Mouse (Mus musculus) liver, embryonic 14.5 days (tissue): Measurements from ENCODE around the gene Slc35e1.

ENCODE experiments used
- CTCF ChIP-seq: IDR thresholded peaks from 2 replicates; pipeline ENCODE4 v1.5.1; 2016; ENCODE audit warnings: antibody characterized with exemption, low read depth, control low read depth
- EP300 ChIP-seq: IDR thresholded peaks from 2 replicates; pipeline ENCODE4 v1.6.1; 2016; ENCODE audit warnings: antibody characterized with exemption, low read depth

DNA sequence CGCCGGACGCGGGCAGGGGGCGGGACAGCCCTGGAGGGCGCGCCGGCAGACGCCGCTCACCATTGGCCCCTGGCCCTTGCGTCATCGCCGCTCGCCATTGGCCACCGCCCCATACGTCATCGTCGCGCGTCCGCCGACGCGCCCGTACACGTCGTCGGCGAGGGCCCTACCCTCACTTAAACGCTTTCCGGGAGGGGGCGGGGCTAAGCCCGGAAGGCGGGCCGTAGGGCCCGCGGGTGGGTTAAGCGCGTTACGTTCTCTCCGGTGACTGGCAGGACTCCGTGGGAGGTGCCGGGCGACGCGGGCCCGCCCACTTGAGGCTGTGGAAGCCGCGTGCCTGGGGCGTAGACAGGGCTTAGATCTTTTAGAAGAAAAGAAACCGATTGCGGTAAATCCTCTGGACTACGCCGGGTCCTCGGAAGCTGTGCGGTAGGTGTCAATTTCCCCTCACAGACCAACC is 238 bp upstream of the Slc35e1 start:
- TF ChIP-seq CTCF (no peak), EP300 (no peak)
